Mouse (Mus musculus): Measurements from ENCODE around the gene Acad10.

DNA sequence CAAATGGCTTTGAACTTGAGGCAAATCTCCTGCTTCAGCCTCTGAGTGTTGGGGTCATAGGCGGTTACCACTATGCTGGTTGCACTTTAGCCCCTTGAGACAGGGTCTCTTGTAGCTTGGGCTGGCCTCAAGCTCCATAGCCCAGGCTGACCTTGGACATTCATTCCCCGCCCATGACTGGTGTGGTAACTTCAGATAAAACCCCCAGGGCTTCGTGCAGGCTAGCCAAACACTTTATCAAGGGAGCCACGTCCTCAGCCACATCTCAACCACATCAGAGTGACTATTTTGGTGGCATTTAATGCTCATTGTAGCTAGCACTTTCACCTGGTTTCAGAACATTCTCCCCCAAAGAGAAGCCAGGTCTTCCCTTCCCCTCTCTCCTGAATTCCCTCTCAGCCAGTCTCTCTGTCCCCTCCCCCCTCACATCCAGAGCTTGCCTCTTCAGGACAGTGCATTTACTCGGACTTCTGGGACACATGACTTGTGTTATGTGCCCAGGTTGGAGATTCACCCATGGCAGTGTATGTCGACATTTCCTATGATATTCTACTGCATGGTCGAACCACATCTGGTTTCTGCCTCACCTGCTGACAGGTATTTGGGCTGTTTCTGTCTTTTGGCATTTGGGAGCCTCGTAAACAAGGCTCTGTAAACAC lies 40.9 kb upstream of the Acad10 start:
- TF ChIP-seq POLR2A (IDR thresholded peaks at IDR 0.05; ENCODE audit: low read depth, low read length): no peak
- no peak for TF ChIP-seq CTCF (IDR thresholded peaks at IDR 0.05; ENCODE audit: extremely low read depth, insufficient read length, insufficient replicate concordance, low read depth, low read length)
